Mouse (Mus musculus): Measurements from ENCODE around the gene Ift46.

The Ift46 gene

GRCm38 (mm10) chr9:44767101-44768028 lies at the start of gene Ift46, which contains the start of gene Arcn1:
Gene Ift46, plus strand, starts transcription at chr9:44767908.
Gene Arcn1, minus strand, starts transcription at chr9:44767845.
- peak; percentile 81 for DNase-seq

GRCm38 (mm10) chr9:44718937-44719631 lies 48.6 kb upstream of the Ift46 start:
- DNase-seq = peak; percentile 56

GRCm38 (mm10) chr9:44719632-44720357 lies 47.9 kb upstream of the Ift46 start:
- DNase-seq = no peak

- peak; percentile 62 for DNase-seq
Observed at GRCm38 (mm10) chr9:44720358-44721153, 47.2 kb upstream of the Ift46 start.

GRCm38 (mm10) chr9:44721154-44721876 lies 46.4 kb upstream of the Ift46 start:
- peak; percentile 92 for DNase-seq

GRCm38 (mm10) chr9:44721877-44722186 lies 45.9 kb upstream of the Ift46 start:
- no peak for DNase-seq

- no peak for DNase-seq
Observed at GRCm38 (mm10) chr9:44722575-44722974, 45.1 kb upstream of the Ift46 start.

GRCm38 (mm10) chr9:44723008-44723407 lies 44.7 kb upstream of the Ift46 start:
- no peak for DNase-seq

- DNase-seq = no peak
Observed at GRCm38 (mm10) chr9:44723521-44724041, 44.1 kb upstream of the Ift46 start.

GRCm38 (mm10) chr9:44724223-44724622 lies 43.5 kb upstream of the Ift46 start:
- DNase-seq = no peak

- DNase-seq = no peak
Observed at GRCm38 (mm10) chr9:44724665-44725064, 43.0 kb upstream of the Ift46 start.

GRCm38 (mm10) chr9:44726431-44727146 lies 41.1 kb upstream of the Ift46 start:
- DNase-seq = no peak

GRCm38 (mm10) chr9:44727441-44727840 lies 40.3 kb upstream of the Ift46 start:
- DNase-seq = no peak

GRCm38 (mm10) chr9:44732130-44732549 lies 35.6 kb upstream of the Ift46 start:
- no peak for DNase-seq

- DNase-seq = no peak
Observed at GRCm38 (mm10) chr9:44732921-44733530, 34.7 kb upstream of the Ift46 start.

- DNase-seq = peak; percentile 45
Observed at GRCm38 (mm10) chr9:44733671-44734523, 33.8 kb upstream of the Ift46 start.

- DNase-seq = peak; percentile 47
Observed at GRCm38 (mm10) chr9:44734524-44735494, 32.9 kb upstream of the Ift46 start, which contains the start of gene Phldb1. Gene Phldb1, minus strand, starts transcription at chr9:44735198.

GRCm38 (mm10) chr9:44735886-44736285 lies 31.8 kb upstream of the Ift46 start:
- no peak for DNase-seq
